Mouse (Mus musculus): ENCODE data around the gene Btg4.
A peak's percentile ranks its signal among the peaks of the same experiment; 100 is the strongest.

Btg4 gene

GRCm38 (mm10) chr9:51060601-51061000 lies at the start of gene Btg4:
Gene Btg4 (plus strand): TSS chr9:51060901.
- no peak for DNase-seq (ENCODE audit: low read depth, low spot score)

GRCm38 (mm10) chr9:51013644-51014043 lies 47.1 kb upstream of the Btg4 start:
- DNase-seq (ENCODE audit: low read depth, low spot score), result no peak

DNA sequence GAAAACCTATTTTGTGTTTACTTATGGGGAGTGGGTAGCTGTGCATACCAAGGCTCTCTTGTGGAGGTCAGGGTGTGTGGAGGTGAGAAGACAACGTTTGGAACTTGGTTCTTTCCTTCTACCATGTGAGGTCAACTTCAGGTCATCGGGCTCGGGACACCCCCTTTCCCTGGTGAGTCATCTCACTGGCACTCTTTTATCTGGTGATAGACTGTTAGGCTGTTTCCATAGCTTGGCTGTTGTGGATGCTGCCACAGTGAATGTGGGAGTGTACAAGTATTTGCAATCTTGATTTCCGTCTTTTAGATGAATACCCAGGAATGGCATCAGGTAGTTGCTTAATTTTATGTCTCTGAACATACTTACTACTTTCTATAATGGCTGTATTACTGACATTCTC lies 45.0 kb upstream of the Btg4 start:
- DNase-seq (ENCODE audit: low read depth, low spot score), result peak; percentile 45

- no peak for DNase-seq (ENCODE audit: low read depth, low spot score)
Measured at GRCm38 (mm10) chr9:51019670-51020069, 41.0 kb upstream of the Btg4 start.

DNA sequence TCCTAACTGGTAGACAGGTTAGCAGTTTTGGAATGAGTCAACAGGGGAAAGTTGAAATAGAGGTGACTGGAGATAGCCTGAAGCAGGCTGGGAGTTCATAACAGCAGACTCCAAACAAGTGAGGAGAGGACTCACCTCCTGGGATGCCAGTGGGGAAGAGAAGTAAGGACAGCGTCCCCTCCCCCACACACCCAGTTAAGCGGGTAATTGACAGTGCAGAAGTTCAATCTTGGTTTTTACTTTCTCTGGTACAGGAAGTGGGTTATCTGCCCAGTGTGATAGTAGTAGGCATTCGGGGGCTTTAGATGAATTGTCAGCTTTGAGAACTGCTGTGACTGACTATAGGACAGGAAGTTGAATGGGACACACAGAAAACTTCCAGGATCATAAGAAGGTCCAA lies 40.4 kb upstream of the Btg4 start:
- DNase-seq (ENCODE audit: low read depth, low spot score), result no peak

DNA sequence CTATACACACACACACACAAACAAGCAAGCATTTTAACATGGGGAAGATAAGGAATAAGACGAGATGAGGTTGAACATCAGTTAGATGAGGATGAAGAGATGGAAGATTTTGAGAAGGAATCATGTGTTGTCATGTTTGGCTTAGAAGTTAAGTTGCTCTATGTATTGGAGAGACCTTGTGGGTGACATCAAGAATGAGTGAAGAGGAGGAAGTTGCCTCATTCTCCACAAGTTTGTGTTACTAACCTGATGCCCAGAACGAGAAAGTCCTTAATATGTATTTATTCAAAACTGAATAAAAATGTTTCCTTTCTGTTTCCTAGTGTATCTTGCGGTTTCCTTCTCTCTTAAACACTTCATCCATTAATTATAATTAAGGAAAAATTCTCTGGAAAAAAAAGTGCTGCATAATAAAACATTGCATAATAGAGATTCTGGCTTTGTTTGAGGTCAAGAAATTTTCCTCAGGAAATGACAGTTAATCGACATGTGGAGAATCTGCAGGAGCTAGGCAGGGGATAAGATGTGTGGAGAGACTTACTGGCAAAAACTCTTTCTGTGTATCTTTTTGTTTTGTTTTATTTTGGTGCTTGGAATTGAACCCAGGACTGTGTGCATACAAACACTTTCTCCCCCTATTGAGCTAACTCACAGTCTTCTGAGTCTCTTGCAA lies 39.4 kb upstream of the Btg4 start:
- no peak for DNase-seq (ENCODE audit: low read depth, low spot score)

GRCm38 (mm10) chr9:51026952-51027351 lies 33.7 kb upstream of the Btg4 start:
- no peak for DNase-seq (ENCODE audit: low read depth, low spot score)

- no peak for DNase-seq (ENCODE audit: low read depth, low spot score)
Measured at GRCm38 (mm10) chr9:51030147-51030546, 30.6 kb upstream of the Btg4 start.

DNA sequence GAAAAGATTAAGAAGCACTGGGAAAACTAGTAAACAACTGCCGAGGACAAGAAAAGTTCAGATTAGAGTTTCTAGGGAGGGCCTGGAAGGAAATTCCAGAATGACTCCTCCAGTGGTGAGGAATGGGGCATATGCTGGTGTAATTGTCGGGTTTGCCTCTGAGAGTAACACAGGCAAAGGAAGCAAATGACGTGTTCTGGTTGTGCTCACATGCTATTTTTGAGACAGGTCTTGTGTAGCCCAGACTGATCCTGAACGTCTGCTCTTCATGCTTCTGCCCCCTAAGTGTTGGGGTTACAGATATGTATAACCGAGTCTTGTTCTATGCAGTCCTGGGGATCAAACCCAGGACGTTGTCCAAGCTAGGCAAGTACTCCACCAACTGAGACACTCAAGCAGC lies 29.1 kb upstream of the Btg4 start:
- no peak for DNase-seq (ENCODE audit: low read depth, low spot score)

DNA sequence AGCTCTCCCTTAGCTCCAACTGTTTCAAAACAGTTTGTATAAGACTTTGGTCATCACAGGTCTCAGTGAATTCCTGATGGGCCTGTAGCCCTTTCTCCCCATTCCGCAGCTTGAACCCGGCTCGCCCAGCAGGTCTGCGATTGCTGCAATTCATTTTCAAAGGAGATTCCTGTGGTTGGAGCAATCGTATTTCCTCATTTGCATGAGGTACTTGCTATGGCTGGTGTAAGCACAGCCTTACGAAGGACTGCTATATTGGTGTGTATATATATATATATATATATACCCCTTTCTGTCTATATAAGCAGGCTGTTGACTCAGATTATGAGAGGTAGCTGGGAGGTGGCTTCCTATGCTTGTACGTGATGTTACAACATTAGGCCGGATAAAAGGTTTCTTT lies 28.4 kb upstream of the Btg4 start:
- DNase-seq (ENCODE audit: low read depth, low spot score), result no peak

GRCm38 (mm10) chr9:51032785-51033529 lies 27.7 kb upstream of the Btg4 start:
- no peak for DNase-seq (ENCODE audit: low read depth, low spot score)

GRCm38 (mm10) chr9:51041491-51041980 lies 19.2 kb upstream of the Btg4 start:
- peak; percentile 78 for DNase-seq (ENCODE audit: low read depth, low spot score)

- DNase-seq (ENCODE audit: low read depth, low spot score), result peak; percentile 52
Measured at GRCm38 (mm10) chr9:51042136-51042535, 18.6 kb upstream of the Btg4 start.

GRCm38 (mm10) chr9:51052180-51052579 lies 8.5 kb upstream of the Btg4 start:
- peak; percentile 20 for DNase-seq (ENCODE audit: low read depth, low spot score)

- DNase-seq (ENCODE audit: low read depth, low spot score), result no peak
Measured at GRCm38 (mm10) chr9:51056360-51057324, 4.1 kb upstream of the Btg4 start.

- no peak for DNase-seq (ENCODE audit: low read depth, low spot score)
Measured at GRCm38 (mm10) chr9:51058951-51059521, 1.7 kb upstream of the Btg4 start.

DNA sequence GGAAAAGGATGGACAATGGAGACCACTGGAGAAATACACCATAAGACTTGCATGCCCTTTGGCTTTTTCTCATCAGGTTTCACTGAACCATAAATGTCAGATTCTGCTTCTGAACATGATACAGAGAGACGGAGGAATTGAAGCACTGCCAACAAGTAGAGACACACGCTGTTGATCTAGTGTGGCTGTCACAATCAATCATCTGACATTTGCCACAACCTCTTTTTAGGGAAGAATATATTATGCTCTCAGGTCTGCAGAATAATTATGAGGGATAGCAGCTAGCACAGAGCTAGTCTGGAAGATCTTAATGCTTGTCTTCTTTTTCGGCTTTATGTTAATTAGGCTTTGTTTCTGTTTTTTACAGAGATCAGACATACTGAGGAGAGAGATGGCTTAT lies 7.5 kb downstream of the Btg4 start:
- DNase-seq (ENCODE audit: low read depth, low spot score), result no peak

GRCm38 (mm10) chr9:51070801-51071200 lies 10.1 kb downstream of the Btg4 start:
- DNase-seq (ENCODE audit: low read depth, low spot score), result no peak

DNA sequence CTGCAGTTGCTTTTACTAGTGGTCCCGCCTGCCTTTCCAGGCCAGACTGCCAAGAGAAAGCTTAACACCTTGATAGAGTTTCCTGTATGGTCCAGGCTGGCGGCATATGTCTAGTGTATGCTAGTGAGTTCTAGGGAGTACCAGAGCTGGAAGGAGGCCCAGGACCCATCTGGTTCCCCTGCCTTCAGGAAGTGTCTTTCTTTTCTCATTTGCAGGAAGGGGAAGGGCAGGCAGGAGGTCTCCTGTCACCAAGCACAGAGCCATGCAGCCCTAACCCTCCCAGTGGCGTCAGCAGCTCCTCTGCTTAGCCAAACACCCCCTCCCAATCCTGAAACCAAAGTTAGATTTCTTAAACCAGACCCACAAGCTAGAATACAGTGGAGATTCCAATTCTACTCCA lies 15.1 kb downstream of the Btg4 start:
- peak; percentile 8 for DNase-seq (ENCODE audit: low read depth, low spot score)

- DNase-seq (ENCODE audit: low read depth, low spot score), result peak; percentile 43
Measured at GRCm38 (mm10) chr9:51076300-51076978, 15.7 kb downstream of the Btg4 start.

DNA sequence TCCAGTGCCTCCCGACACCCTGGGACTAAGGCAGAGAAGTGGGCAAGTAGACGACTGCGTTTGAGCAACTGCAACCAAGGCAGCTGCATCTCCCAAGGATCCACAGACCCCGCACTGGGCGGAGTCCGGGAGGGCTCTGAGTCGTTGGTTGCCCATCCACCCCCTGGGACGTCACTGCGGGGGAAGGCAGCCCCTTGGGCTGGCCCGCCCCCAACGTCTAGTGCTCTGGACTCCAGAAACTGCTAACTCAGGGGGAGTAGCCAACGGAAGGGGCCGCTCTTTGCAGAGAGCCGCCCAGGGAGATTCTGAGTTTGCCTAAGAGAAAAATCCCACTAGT lies 16.2 kb downstream of the Btg4 start, which contains the start of gene Layn:
TSS of gene Layn (minus strand) at position 116 of the 337 bp plus-strand sequence.
- DNase-seq (ENCODE audit: low read depth, low spot score), result peak; percentile 68

All from R1 (cell line).